Mouse (Mus musculus): ENCODE measurements around the gene 9130230L23Rik. TPM values are rescaled to one million over a fixed set of nuclear protein-coding genes. Genes with fewer than 3 reads are reported as not detected.

The 9130230L23Rik gene
- total RNA-seq (2015; ENCODE audit: low replicate concordance), result not detected in 2 replicates
- not detected in 2 replicates for total RNA-seq (2017; ENCODE audit: low replicate concordance)

DNA sequence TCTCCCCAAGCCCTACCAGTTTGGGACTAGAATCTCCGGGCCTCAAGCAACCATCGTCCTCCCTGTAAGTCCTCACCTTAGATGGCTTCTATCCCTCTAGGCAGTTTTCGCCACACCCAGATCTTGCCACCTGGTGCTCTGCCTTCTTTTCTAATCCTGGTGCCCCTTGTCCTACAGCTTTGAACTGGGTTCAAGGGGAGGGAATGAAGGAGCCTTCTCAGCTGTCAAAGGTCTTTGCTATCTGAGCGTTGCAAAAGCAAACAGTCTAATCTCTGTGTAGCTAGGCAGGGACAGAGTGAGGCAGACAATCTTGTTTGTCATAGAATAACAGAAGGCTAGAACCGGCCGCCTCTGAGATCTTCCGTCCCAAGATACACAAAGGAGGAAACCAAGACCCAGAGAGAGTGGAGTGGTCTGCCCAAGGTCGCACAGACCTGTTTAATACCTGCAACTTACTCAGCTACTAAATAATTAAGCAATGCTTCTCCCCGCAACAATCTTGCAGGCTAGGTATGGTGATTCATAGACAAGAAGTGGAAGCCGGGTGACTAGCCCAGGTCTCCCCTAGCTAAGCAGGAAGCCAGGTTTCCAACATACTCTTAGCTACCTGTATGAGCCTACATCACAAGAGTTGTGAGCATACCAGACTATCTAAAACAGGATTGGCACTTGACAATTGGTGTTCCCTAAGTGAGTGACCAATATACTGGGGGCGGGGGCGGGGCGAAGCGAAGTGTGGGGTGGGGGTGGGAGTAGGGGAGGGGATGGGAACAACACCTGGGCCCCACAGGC lies at the start of gene 9130230L23Rik:
TSS of gene 9130230L23Rik (minus strand) at position 152 of the 792 bp plus-strand sequence.
- no peak for ATAC-seq (replicated peaks; ENCODE audit: low FRiP score, poor library complexity, severe bottlenecking)

GRCm38 (mm10) chr5:66052777-66053548 lies 48.9 kb upstream of the 9130230L23Rik start:
- ATAC-seq (replicated peaks; ENCODE audit: low FRiP score, poor library complexity, severe bottlenecking), result no peak

DNA sequence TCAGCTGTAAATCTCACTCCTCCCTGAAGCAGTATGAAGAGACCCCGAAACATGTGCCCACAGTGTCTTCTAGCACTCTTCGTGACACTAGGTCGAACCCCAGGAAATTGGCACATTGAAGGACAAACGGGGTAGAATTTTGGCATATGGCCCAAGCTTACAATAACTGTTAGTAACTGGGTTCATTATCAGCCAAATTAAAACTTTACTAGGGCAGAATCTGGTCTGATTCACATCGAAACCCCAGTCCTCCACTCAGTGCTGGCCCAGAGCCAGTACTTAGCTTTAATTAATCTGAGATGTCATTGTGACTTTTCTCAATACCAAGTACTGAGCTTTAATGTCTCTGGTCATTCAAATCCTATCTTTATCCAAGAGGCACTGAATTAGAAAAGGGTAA lies 46.8 kb upstream of the 9130230L23Rik start:
- no peak for ATAC-seq (replicated peaks; ENCODE audit: low FRiP score, poor library complexity, severe bottlenecking)

GRCm38 (mm10) chr5:66046356-66046755 lies 42.3 kb upstream of the 9130230L23Rik start:
- ATAC-seq (replicated peaks; ENCODE audit: low FRiP score, poor library complexity, severe bottlenecking), result no peak

DNA sequence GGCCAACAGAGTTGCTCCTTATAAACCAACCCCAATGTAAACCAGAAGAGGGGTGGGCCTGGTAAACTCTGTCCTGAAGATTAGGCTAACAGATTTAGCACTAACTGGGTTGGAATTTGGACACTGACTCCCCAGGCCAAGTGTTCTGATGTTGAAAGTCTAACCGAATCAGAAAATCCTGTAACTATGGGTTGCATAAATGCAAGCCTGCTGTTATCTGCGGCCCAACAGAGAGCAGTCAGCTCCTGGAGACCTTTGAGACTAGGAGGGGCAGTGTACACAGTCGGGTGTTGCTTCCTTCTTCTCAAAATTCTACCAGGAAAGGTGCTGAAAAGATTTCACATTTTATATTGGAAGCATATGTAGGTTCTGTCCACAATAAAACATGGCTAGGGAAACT lies 39.8 kb upstream of the 9130230L23Rik start:
- no peak for ATAC-seq (replicated peaks; ENCODE audit: low FRiP score, poor library complexity, severe bottlenecking)

- ATAC-seq (replicated peaks; ENCODE audit: low FRiP score, poor library complexity, severe bottlenecking), result no peak
Observed at GRCm38 (mm10) chr5:66042651-66043340, 38.7 kb upstream of the 9130230L23Rik start.

DNA sequence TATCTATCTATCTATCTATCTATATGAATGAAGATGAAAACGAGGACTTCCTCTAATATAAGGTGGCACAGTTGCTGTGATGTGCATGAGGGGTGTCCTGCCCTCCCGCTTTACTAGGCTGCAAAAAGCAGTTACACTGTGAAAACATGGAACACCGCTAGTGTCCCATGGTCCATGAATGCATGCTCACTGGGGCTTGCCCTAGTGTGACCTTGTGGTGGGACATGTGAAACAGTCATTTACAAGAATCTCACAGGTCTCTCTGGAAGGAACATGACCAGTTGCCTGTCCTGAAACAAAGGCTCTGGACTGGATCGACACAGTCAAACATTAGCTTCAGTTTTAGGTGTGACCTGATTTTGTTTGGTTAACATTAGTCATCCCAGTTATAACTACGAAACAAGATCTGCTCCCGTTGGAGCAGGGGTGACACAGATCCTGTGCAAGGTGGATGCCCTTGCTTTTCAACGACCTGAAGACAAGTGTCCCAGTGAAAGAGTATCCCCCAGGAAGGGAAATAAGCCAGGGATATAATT lies 36.7 kb upstream of the 9130230L23Rik start:
- ATAC-seq (replicated peaks; ENCODE audit: low FRiP score, poor library complexity, severe bottlenecking), result no peak

- no peak for ATAC-seq (replicated peaks; ENCODE audit: low FRiP score, poor library complexity, severe bottlenecking)
Observed at GRCm38 (mm10) chr5:66039813-66040212, 35.7 kb upstream of the 9130230L23Rik start.

DNA sequence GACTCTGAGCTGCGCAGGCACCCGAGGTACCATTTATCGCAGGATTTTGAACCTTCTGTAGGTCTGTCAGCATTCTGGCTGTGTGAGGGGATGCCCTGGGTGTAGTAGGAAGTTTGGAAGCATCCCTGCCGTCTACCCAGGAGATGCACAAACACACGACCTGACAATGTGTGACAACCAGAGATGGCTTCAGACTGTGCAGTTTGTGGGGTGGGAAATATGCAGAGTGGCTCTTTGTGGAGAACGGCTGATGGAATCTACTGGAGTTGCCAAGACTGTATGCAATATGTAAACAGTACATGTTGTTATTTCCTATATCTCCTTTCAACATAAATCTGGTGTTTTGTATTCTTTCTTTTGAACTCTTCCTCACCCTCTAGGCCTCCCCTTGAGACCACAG lies 33.0 kb upstream of the 9130230L23Rik start:
- no peak for ATAC-seq (replicated peaks; ENCODE audit: low FRiP score, poor library complexity, severe bottlenecking)

- ATAC-seq (replicated peaks; ENCODE audit: low FRiP score, poor library complexity, severe bottlenecking), result no peak
Observed at GRCm38 (mm10) chr5:66036440-66037054, 32.5 kb upstream of the 9130230L23Rik start.

GRCm38 (mm10) chr5:66034375-66035195 lies 30.5 kb upstream of the 9130230L23Rik start:
- ATAC-seq (replicated peaks; ENCODE audit: low FRiP score, poor library complexity, severe bottlenecking), result no peak

- ATAC-seq (replicated peaks; ENCODE audit: low FRiP score, poor library complexity, severe bottlenecking), result no peak
Observed at GRCm38 (mm10) chr5:66032826-66033225, 28.7 kb upstream of the 9130230L23Rik start.

- no peak for ATAC-seq (replicated peaks; ENCODE audit: low FRiP score, poor library complexity, severe bottlenecking)
Observed at GRCm38 (mm10) chr5:66031699-66032098, 27.6 kb upstream of the 9130230L23Rik start.

- no peak for ATAC-seq (replicated peaks; ENCODE audit: low FRiP score, poor library complexity, severe bottlenecking)
Observed at GRCm38 (mm10) chr5:66028232-66028631, 24.1 kb upstream of the 9130230L23Rik start.

DNA sequence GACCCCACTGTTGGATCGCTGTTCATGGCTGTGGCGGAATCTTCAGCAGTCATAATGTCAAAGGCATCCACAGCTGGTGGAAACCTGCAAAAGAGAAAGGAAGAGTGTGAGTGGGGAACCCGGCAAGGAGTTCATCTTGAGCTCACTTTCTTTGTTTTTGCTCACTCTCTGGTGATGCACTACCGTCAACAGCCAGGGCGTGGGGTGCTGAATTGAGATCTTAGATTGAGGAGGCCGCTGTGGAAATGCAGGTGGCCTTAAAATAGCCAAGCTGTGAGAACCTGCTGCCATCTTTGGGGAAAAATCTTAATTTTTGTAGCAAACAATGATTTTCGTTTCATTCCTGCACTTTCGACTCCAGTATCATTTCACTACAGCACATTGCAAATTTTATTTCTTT lies 23.1 kb upstream of the 9130230L23Rik start:
- no peak for ATAC-seq (replicated peaks; ENCODE audit: low FRiP score, poor library complexity, severe bottlenecking)

- no peak for ATAC-seq (replicated peaks; ENCODE audit: low FRiP score, poor library complexity, severe bottlenecking)
Observed at GRCm38 (mm10) chr5:66026796-66027195, 22.7 kb upstream of the 9130230L23Rik start.

- no peak for ATAC-seq (replicated peaks; ENCODE audit: low FRiP score, poor library complexity, severe bottlenecking)
Observed at GRCm38 (mm10) chr5:66015449-66015961, 11.4 kb upstream of the 9130230L23Rik start.

DNA sequence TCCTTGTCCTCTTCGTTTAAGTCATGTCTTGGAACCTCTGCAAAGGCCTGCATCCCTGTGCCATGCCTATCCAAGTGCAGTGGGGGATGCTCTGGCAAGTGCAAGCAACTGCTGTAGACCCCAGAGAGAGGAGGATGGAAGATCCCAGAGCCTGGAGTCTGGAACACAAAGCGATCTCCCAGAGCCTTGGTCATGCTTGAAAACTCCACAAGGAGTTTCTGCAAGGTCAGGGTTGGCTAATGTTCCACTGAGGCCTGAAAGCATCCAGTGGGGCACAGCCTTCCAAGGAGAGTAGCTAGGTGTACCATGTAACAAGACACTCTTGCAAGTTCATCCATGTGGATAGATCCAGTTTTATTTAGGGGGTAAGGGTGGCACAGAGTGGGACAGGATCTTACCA lies 10.4 kb upstream of the 9130230L23Rik start:
- ATAC-seq (replicated peaks; ENCODE audit: low FRiP score, poor library complexity, severe bottlenecking), result no peak

- ATAC-seq (replicated peaks; ENCODE audit: low FRiP score, poor library complexity, severe bottlenecking), result no peak
Observed at GRCm38 (mm10) chr5:66013999-66014398, 9.9 kb upstream of the 9130230L23Rik start.

Data from erythroid progenitor cell, adult 5-6 weeks (primary cell).